Mouse (Mus musculus) yolk sac, embryonic 10.5 days (tissue): ENCODE data around the gene Rwdd4a.

Experiments used
- DNase-seq: peaks from one replicate; pipeline ENCODE4 v3.0.0-alpha.2; 2017; ENCODE audit warnings: low spot score

Gene Rwdd4a

GRCm38 (mm10) chr8:47588616-47589015 is 55.2 kb downstream of the Rwdd4a start:
- DNase-seq = no peak

GRCm38 (mm10) chr8:47590400-47590799 is 56.9 kb downstream of the Rwdd4a start:
- no peak for DNase-seq

- DNase-seq = no peak
These were observed 67.2 kb downstream of the Rwdd4a start for GRCm38 (mm10) chr8:47600664-47601063.
